In genomic region chr14:40933328-40933727, GRCm38 (mm10) we compare ENCODE assay signal across 14 mouse cellular contexts. TPM values are rescaled to one million over a fixed set of nuclear protein-coding genes. Genes with fewer than 3 reads are reported as not detected.
DNase-seq lines count a peak whose midpoint lies in the region; ATAC-seq and TF ChIP-seq lines count a peak whose summit lies in the region.
"Had no signal": no experiment of that assay in that cellular context is flagged by ENCODE, and none has a peak within 500 bp of the region (broad histone marks: within the 10 kb centered on the region; RNA-seq: fewer than 3 reads in every experiment).

No protein-coding gene starts in this region.

- H3K4me3 ChIP-seq in gastrocnemius, adult 2 months, result no peak overlapping the region
- H3K4me3 ChIP-seq in liver, embryonic 16.5 days (ENCODE audit: low read depth, low read length), result no peak overlapping the region
- H3K4me3 ChIP-seq in liver, embryonic 11.5 days (ENCODE audit: low read depth, low read length), result no peak overlapping the region
- no peak overlapping the region for H3K4me3 ChIP-seq in midbrain, embryonic 15.5 days
- no peak overlapping the region for H3K4me3 ChIP-seq in forebrain, embryonic 10.5 days
- H3K4me3 ChIP-seq: limb, embryonic 10.5 days; liver, embryonic 15.5 days had no signal

- H3K27me3 ChIP-seq in liver, embryonic 16.5 days (ENCODE audit: control insufficient read depth, insufficient read depth, low read depth, low read length), result no peaks in the 10 kb centered on the region
- no peaks in the 10 kb centered on the region for H3K27me3 ChIP-seq in liver, embryonic 11.5 days (replicated peaks; ENCODE audit: control insufficient read depth, insufficient read depth, low read length)
- H3K27me3 ChIP-seq in midbrain, embryonic 15.5 days (replicated peaks), result no peaks in the 10 kb centered on the region
- H3K27me3 ChIP-seq in forebrain, embryonic 10.5 days (ENCODE audit: poor library complexity, severe bottlenecking), result no peaks in the 10 kb centered on the region
- H3K27me3 ChIP-seq: liver, embryonic 15.5 days had no signal

- H3K4me2 ChIP-seq in liver, embryonic 16.5 days (ENCODE audit: low read depth, low read length), result no peak overlapping the region
- H3K4me2 ChIP-seq in liver, embryonic 11.5 days, result no peak overlapping the region
- no peak overlapping the region for H3K4me2 ChIP-seq in midbrain, embryonic 15.5 days
- H3K4me2 ChIP-seq: liver, embryonic 15.5 days had no signal

- peak overlapping the region; percentile 44; the same call in 1 of the 2 replicates for H3K27ac ChIP-seq in gastrocnemius, adult 2 months
- 0 out of 2 replicates have a peak overlapping the region, but pooled peaks have one; percentile 29 for H3K27ac ChIP-seq in liver, embryonic 16.5 days (ENCODE audit: low read length)
- no peak overlapping the region for H3K27ac ChIP-seq in liver, embryonic 11.5 days (ENCODE audit: low read depth, low read length)
- H3K27ac ChIP-seq in midbrain, embryonic 15.5 days, result no peak overlapping the region
- no peak overlapping the region for H3K27ac ChIP-seq in forebrain, embryonic 10.5 days
- H3K27ac ChIP-seq: limb, embryonic 10.5 days; liver, embryonic 15.5 days had no signal

- no peaks in the 10 kb centered on the region for H3K9me3 ChIP-seq in liver, embryonic 16.5 days (replicated peaks; ENCODE audit: control insufficient read depth, low read length)
- H3K9me3 ChIP-seq in liver, embryonic 11.5 days (ENCODE audit: control insufficient read depth, low read length), result no peaks in the 10 kb centered on the region
- no peaks in the 10 kb centered on the region for H3K9me3 ChIP-seq in midbrain, embryonic 15.5 days
- no peaks in the 10 kb centered on the region for H3K9me3 ChIP-seq in forebrain, embryonic 10.5 days
- H3K9me3 ChIP-seq: limb, embryonic 10.5 days; liver, embryonic 15.5 days had no signal

- WGBS in liver, embryonic 16.5 days (ENCODE audit: insufficient replicate concordance), result 52% methylated on average over 7 of the region's 7 CpGs
- WGBS in liver, embryonic 11.5 days, result 53% methylated on average over 7 of the region's 7 CpGs
- 87% methylated on average over 7 of the region's 7 CpGs for WGBS in midbrain, embryonic 15.5 days
- 89% methylated on average over 7 of the region's 7 CpGs for WGBS in forebrain, embryonic 10.5 days

- TF ChIP-seq CTCF in gastrocnemius, adult 2 months (IDR thresholded peaks at IDR 0.05), result no peak

- no peak overlapping the region for H3K9ac ChIP-seq in liver, embryonic 16.5 days (ENCODE audit: low read depth, low read length)
- no peak overlapping the region for H3K9ac ChIP-seq in liver, embryonic 11.5 days (ENCODE audit: low read depth, low read length)
- no peak overlapping the region for H3K9ac ChIP-seq in midbrain, embryonic 15.5 days
- H3K9ac ChIP-seq: liver, embryonic 15.5 days had no signal

- ATAC-seq in liver, embryonic 16.5 days (ENCODE audit: low read depth), result no peak
- no peak; the same call in 1 of the 2 replicates for ATAC-seq in liver, embryonic 11.5 days (replicated peaks; ENCODE audit: low FRiP score)
- ATAC-seq in common myeloid progenitor, adult 5-6 weeks (replicated peaks; ENCODE audit: low read depth, poor library complexity, severe bottlenecking), result peak; percentile 41
- peak; percentile 48; the same call in 1 of the 2 replicates for ATAC-seq in monocyte, adult 5-6 weeks (replicated peaks; ENCODE audit: insufficient number of reproducible peaks, low FRiP score, low TSS enrichment, poor library complexity, severe bottlenecking)
- no peak for ATAC-seq in midbrain, embryonic 15.5 days (replicated peaks)
- ATAC-seq: forebrain, embryonic 16.5 days had no signal

- H3K4me1 ChIP-seq in liver, embryonic 16.5 days (ENCODE audit: control insufficient read depth, low read depth, low read length), result peaks cover 56% of the 10 kb centered on the region
- H3K4me1 ChIP-seq in liver, embryonic 11.5 days (replicated peaks; ENCODE audit: control insufficient read depth, insufficient read depth, low read length), result peaks cover 52% of the 10 kb centered on the region
- peaks cover 4% of the 10 kb centered on the region; the same call in 1 of the 2 replicates for H3K4me1 ChIP-seq in midbrain, embryonic 15.5 days
- H3K4me1 ChIP-seq in forebrain, embryonic 10.5 days, result peaks cover 67% of the 10 kb centered on the region

- no peaks in the 10 kb centered on the region for H3K36me3 ChIP-seq in liver, embryonic 16.5 days (ENCODE audit: control insufficient read depth, insufficient read depth)
- no peaks in the 10 kb centered on the region for H3K36me3 ChIP-seq in liver, embryonic 11.5 days (ENCODE audit: control insufficient read depth, insufficient read depth, low read length)
- no peaks in the 10 kb centered on the region for H3K36me3 ChIP-seq in midbrain, embryonic 15.5 days (replicated peaks)
- H3K36me3 ChIP-seq in forebrain, embryonic 10.5 days (replicated peaks), result peaks cover 40% of the 10 kb centered on the region
- H3K36me3 ChIP-seq: liver, embryonic 15.5 days had no signal

- intact Hi-C loops in gastrocnemius, adult 2 months (cut with DNase I), result no loop called here

- peak; percentile 31 for DNase-seq in gastrocnemius, adult 2 months
- no peak for DNase-seq in gastrocnemius, postnatal 4 days (ENCODE audit: low spot score in 2 of 2)
- no peak for DNase-seq in liver, embryonic 11.5 days (ENCODE audit: low spot score)
- DNase-seq in forebrain, embryonic 10.5 days (ENCODE audit: extremely low spot score, low spot score), result no peak
- DNase-seq: cerebellum, adult 9-11 months; heart, postnatal 10 days; thymus, postnatal 36 days had no signal

RNA-seq across cellular contexts. Expression of gene Tspan14, which starts 33.3 kb away (rescaled TPM):
- total RNA-seq in gastrocnemius, adult 2 months (2021), result 10 to 100 TPM; 11.0 to 16.8 TPM
- 10 to 100 TPM; 29.0 to 29.4 TPM for total RNA-seq in gastrocnemius, postnatal 4 days (2021)
- 29.1 and 30.0 TPM in 2 replicates for polyA plus RNA-seq in liver, embryonic 16.5 days (2015; fragmentation: Nextera tagmentation; extraction: Ambion mirVana)
- 65.3 and 68.1 TPM in 2 replicates for polyA plus RNA-seq in liver, embryonic 11.5 days (2014; fragmentation: Nextera tagmentation; extraction: Ambion mirVana)
- 46.6 and 49.2 TPM in 2 replicates for total RNA-seq in common myeloid progenitor, adult 5-6 weeks (2017)
- 52.3 to 82.1 TPM (median 68.3 TPM) in 3 replicates for total RNA-seq in monocyte, adult 5-6 weeks (2017)
- 68.9 and 75.2 TPM in 2 replicates for polyA plus RNA-seq in midbrain, embryonic 15.5 days (2015; fragmentation: Nextera tagmentation; extraction: Ambion mirVana)
- polyA plus RNA-seq in forebrain, embryonic 10.5 days (2016; fragmentation: Nextera tagmentation; extraction: Ambion mirVana), result 89.3 and 93.9 TPM in 2 replicates

RNA-seq across cellular contexts. Expression of gene Sh2d4b, which starts 40.3 kb away (rescaled TPM):
- under 1 TPM; 0.20 to 0.41 TPM for total RNA-seq in gastrocnemius, adult 2 months (2021)
- under 1 TPM; 0.96 to 0.98 TPM for total RNA-seq in gastrocnemius, postnatal 4 days (2021)
- polyA plus RNA-seq in liver, embryonic 16.5 days (2015; fragmentation: Nextera tagmentation; extraction: Ambion mirVana), result 0.05 and 0.08 TPM in 2 replicates
- polyA plus RNA-seq in liver, embryonic 11.5 days (2014; fragmentation: Nextera tagmentation; extraction: Ambion mirVana), result 0.43 and 0.86 TPM in 2 replicates
- total RNA-seq in common myeloid progenitor, adult 5-6 weeks (2017), result 0.46 TPM in 1 of 2 replicates, not detected in the other
- 1.1 to 4.8 TPM (median 1.5 TPM) in 3 replicates for total RNA-seq in monocyte, adult 5-6 weeks (2017)
- 1.1 and 1.7 TPM in 2 replicates for polyA plus RNA-seq in midbrain, embryonic 15.5 days (2015; fragmentation: Nextera tagmentation; extraction: Ambion mirVana)
- polyA plus RNA-seq in forebrain, embryonic 10.5 days (2016; fragmentation: Nextera tagmentation; extraction: Ambion mirVana), result 0.32 and 0.55 TPM in 2 replicates

Comparison
In these comparisons a context has a peak if more than half of its experiments do, and no peak if none do; other contexts are left out.
1. H3K27ac ChIP-seq: peak in gastrocnemius, adult 2 months (single experiment) and liver, embryonic 16.5 days (single experiment); none in liver, embryonic 11.5 days (single experiment), midbrain, embryonic 15.5 days (single experiment) and forebrain, embryonic 10.5 days (single experiment).
2. ATAC-seq: peak in common myeloid progenitor, adult 5-6 weeks (single experiment) and monocyte, adult 5-6 weeks (single experiment); none in liver, embryonic 16.5 days (single experiment), liver, embryonic 11.5 days (single experiment) and midbrain, embryonic 15.5 days (single experiment).